Mouse (Mus musculus): ENCODE results near the gene Gm3404.
"Not testable (repeated sequence)": the region's sequence is repeated elsewhere in the genome, so short reads cannot be mapped to it uniquely, and the experiment has no call there.

Gm3404 gene

GRCm38 (mm10) chr5:146525501-146525900 lies at the start of gene Gm3404:
TSS of gene Gm3404 (plus strand) at chr5:146525801.
- not testable (repeated sequence) for DNase-seq (ENCODE audit: low spot score in 2 of 2)

GRCm38 (mm10) chr5:146479564-146479963 lies 46.0 kb upstream of the Gm3404 start:
- DNase-seq (ENCODE audit: low spot score in 2 of 2) = peak in 1 of 2 experiments; percentile 22

- DNase-seq (ENCODE audit: low spot score in 2 of 2) = not testable (repeated sequence)
Observed at GRCm38 (mm10) chr5:146481665-146482064, 43.9 kb upstream of the Gm3404 start, which contains the start of gene Gm6408. TSS of gene Gm6408 (plus strand) at chr5:146481965.

GRCm38 (mm10) chr5:146488959-146489358 lies 36.6 kb upstream of the Gm3404 start:
- DNase-seq (ENCODE audit: low spot score in 2 of 2) = peak in 1 of 2 experiments; percentile 45

- not testable (repeated sequence) for DNase-seq (ENCODE audit: low spot score in 2 of 2)
Observed at GRCm38 (mm10) chr5:146491063-146491462, 34.5 kb upstream of the Gm3404 start, which contains the start of gene Gm6370. TSS of gene Gm6370 (plus strand) at chr5:146491363.

GRCm38 (mm10) chr5:146502099-146502498 lies 23.5 kb upstream of the Gm3404 start, which contains the start of gene 4930449I24Rik:
TSS of gene 4930449I24Rik (plus strand) at chr5:146502399.
- DNase-seq (ENCODE audit: low spot score in 2 of 2) = not testable (repeated sequence)

- DNase-seq (ENCODE audit: low spot score in 2 of 2) = not testable (repeated sequence)
Observed at GRCm38 (mm10) chr5:146513823-146514222, 11.8 kb upstream of the Gm3404 start, which contains the start of gene Gm3402. TSS of gene Gm3402 (plus strand) at chr5:146514123.

GRCm38 (mm10) chr5:146537347-146537746 lies 11.7 kb downstream of the Gm3404 start, which contains the start of gene Gm3409:
TSS of gene Gm3409 (plus strand) at chr5:146537647.
- DNase-seq (ENCODE audit: low spot score in 2 of 2) = not testable (repeated sequence)

GRCm38 (mm10) chr5:146555836-146556235 lies 30.2 kb downstream of the Gm3404 start, which contains the start of gene Gm3415:
TSS of gene Gm3415 (plus strand) at chr5:146556136.
- DNase-seq (ENCODE audit: low spot score in 2 of 2) = not testable (repeated sequence)

GRCm38 (mm10) chr5:146564259-146564658 lies 38.7 kb downstream of the Gm3404 start:
- DNase-seq (ENCODE audit: low spot score in 2 of 2) = no peak

- peak in 1 of 2 experiments; percentile 53 for DNase-seq (ENCODE audit: low spot score in 2 of 2)
Observed at GRCm38 (mm10) chr5:146567054-146567453, 41.5 kb downstream of the Gm3404 start.

- DNase-seq (ENCODE audit: low spot score in 2 of 2) = not testable (repeated sequence)
Observed at GRCm38 (mm10) chr5:146570179-146570578, 44.6 kb downstream of the Gm3404 start.

- DNase-seq (ENCODE audit: low spot score in 2 of 2) = not testable (repeated sequence)
Observed at GRCm38 (mm10) chr5:146571830-146572734, 46.5 kb downstream of the Gm3404 start.

GRCm38 (mm10) chr5:146572735-146573042 lies 47.1 kb downstream of the Gm3404 start:
- DNase-seq (ENCODE audit: low spot score in 2 of 2) = not testable (repeated sequence)

- no peak for DNase-seq (ENCODE audit: low spot score in 2 of 2)
Observed at GRCm38 (mm10) chr5:146576668-146577067, 51.1 kb downstream of the Gm3404 start.
